Mouse (Mus musculus) cerebellum, postnatal 25 days (tissue): ENCODE measurements at regions not wholly inside any gene's neighbourhood (a gene's known extent, or its start where the extent isn't known, plus 50 kb on each side); places are given as distances from the start of the nearest gene placed in this dataset.

Experiments used
- DNase-seq, 2 experiments: peaks; one replicate each; pipeline ENCODE4 v3.0.0; 2021; ENCODE audit warnings: mixed read lengths in 2 of 2

DNA sequence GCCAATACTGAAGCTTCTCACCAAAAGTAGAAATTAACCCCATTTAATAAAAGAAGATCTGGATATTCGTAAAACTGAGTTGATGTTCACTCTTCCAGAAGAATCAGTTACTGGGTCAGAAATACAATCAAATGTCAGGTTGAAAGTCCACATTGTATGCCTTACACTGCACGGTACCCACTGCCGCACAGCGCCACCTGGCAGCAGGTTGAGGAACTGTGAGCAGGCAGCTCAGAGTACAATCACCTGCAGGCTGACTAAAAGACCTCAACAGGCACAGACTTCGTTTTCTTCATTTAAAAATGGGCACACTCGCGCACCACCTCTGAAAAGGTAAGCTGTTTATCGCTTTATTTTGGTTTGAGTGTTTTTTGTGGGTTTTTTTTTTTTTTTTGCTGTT is 341.8 kb upstream of the Mms22l start:
- peak; percentile 78 to 83 for DNase-seq

DNA sequence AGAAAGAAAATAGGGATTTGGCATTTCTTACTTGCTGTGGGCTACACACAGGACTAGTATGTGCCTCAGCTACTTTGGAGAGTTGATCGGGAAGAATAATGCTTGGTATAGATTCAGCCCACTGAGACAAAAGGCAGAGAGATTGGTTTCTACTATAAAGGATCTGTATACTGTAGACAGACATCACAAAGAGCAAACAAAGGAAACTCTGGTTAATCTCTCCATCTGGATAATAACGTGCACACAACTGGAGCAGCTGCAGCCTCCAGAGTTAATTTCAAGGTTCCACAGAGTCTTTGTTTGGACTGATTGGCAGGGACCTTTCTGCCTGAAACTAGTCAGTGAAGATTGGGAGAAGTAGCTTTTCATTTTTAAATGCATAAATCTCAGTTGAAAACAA is 322.5 kb upstream of the Mms22l start:
- no peak for DNase-seq

DNA sequence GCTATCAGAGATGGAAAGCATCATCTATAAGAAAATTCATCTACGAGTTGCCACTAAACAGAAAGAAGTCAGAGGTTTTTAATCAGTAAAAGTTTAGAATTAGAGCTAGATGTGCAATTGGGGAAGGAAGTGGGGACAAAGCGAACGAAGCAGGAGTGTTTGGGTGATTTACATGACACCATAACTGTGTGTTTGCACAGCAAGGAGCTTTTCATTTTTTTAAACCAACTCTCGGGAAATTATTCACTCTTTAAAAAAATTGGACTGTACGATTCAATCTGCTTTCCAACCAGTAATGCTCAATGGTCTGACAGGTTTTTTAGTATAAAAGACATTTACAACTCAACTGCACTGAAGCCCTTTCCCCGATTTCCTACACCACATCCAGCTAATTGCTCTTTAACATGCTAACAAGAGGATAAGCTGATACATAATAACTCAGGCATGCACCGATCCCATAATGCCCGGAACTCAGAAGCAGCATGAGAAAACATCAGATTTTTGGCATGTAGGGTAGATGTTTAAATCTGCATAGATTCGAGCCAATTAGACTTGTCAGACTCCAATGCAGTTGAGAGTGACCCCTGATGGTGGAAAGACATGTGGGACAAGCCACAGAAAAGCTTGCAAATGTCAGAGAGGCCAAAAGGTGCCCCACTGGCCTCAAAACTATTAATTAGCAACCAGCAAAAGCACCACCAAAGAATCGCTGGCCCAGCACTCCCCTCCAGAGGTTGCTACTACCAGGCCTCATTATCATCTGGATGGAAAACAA is 282.8 kb upstream of the Mms22l start:
- no peak for DNase-seq

DNA sequence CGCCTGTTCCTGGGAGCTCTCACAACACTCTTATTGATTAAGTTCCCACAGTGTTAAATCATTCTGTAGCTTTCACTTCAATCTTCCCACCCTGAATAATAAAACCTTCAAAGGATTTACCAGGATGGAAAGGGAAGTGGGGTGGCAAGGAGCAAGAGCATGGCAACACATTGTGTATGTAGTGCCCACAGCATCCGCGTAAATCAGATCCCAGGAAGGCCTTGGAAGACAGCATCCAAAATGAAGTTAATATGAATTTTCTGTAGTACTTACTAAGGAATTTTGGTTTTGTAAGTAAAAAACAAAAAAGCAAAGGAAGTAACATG is 282.3 kb upstream of the Mms22l start:
- DNase-seq, result no peak

DNA sequence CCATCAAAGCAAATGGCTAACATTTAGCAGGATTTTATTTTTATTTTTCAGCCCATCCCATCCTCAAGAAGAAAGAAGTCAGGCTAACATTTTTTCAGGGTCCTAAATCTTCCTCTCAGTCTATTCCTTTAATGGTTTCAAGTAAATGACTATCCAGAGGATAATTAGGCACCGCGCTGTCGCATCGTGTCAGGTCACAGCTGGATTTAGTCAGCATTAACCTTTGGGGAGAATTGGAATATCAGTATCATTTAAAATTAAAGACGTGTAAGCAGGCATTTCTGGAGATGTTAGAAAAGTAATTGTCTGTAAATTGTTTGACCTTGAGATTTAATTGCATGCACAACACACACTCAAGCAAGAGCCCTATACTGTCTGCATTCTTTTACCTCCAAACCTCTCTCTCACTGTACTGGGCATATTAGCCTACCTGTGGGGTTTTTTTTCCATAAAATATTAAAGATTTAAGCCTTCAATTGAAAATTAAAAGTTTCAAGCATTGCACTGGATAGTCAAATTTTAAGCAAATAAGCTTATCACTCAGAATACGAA is 277.8 kb upstream of the Mms22l start:
- DNase-seq, result no peak

DNA sequence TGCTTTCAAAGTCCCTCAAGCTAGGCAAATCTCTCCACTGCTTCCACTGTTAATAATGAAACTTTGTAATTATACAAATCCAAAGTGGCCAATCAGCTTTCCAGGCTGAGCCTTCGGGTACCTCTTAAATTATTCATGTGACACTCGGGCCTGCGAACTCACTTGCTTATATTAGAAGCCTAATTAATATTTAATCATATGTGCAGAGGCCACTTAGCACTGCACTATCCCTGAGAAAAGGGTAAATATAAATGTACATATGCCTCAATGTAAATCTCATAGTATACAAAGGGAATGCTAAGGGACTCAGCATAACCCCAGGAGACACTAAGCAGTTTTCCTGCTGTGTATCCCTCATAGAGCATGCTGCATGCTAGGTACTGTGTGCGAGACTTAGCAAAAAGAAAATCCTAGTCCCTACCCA is 277.2 kb upstream of the Mms22l start:
- DNase-seq, result no peak

DNA sequence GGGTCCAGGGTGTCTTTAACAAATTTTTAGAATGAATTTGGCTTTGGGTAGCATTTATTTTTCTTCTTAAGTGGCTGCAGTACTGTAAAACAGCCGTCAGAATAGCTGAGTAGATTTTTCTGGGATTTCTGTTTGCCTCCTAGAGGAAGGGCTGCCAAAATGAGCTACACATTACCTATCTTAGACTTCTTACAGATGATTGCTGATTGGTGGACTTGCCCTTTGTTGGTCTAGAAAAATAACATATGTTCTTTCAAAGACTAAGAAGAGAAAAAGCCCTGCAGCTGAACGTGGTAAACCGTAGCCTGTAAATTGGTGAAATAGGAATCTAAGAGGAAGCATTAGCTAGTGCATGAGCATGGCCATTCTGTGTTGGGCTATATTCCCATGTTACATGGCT is 276.7 kb upstream of the Mms22l start:
- no peak for DNase-seq

DNA sequence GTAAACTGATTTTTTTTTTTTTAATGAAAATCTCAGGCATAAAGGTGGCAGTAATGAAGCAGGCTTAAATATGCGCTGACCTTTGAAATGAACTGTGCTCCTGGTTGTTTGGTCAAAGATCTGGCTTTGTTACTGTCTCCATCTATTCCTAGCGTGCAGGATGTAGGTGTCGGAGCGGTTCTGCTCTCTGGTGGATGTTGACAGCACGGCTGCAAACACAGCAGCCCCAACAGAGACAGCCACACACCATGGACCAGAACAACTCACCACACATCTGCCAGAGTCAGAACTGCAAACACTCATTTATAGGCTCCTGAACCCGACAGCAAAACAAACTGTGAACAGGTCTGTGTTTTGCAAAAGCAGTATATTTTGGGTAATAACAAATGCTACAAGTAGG is 251.1 kb upstream of the Mms22l start:
- DNase-seq, result no peak

DNA sequence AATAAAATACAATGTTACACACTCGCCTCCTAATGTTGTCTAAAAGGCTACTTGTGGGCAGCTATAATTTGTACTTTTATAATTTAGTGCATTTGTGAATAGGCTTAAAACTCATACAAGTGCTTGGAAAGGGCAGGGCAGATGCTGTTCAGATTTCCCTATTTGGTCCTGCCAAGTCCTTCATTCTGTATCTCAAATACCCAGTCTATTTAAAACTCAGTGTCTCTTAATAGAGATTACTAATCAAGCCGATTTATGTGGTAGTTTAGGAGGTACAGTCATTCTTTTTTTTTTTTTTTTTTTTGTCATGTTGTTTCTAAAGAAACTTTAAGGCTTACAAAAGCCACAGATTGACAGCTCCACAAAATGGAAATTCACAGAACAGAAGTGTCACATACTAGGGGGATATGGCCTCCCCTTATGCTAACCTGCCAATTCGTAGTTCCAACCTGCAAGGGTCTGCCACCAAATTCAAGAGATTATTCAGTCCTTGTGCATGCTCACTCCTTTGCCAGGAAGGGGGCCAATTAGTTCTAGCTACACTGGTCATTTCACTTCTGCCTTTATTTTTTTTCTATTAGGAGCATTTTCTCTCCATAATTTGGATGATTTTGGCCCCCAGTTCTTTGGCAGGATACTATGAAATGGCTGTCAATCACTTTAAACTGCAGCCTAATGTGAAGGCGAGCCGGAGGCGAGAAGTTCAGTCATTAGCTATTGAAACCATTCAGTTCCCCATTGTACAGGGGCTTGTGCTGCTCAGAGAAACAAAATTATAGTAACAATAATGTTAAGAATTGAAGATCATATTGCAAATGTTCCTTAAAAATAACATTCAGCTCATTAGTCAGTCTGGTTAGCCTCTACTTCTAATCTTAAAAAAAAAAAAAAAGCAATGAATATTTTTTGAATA is 247.9 kb upstream of the Mms22l start:
- DNase-seq, result no peak

DNA sequence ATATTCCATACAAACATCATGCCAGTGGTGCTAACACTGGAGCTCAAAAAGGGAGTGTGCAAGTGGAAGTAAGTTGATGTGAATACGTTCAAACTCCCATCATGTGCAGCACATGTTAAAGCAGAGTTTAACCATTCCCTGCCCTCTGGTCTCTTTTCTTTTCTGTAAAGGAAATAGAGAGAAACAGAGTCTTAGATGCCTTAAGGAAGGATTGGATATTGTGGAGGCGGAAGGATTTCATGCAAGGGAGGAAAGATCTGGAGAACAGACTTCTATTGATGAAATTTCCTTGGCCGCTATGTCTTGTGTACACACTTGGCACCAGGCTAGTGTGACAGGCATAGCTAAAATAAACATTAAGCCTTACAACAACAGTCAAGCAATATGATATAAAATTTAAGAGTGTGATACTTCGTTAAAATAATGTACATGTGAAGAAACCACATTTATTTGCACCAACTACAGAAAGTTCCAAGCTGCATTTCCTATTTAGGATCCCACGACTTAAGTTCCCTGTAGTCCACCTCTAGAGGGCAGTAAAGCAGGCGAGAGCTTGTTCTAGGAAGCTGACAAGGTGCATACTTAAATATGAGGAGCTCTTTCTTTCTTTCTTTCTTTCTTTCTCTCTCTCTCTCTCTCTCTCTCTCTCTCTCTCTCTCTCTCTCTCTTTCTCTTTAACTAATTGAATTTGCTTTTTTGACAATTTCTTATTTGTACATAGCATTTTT is 246.8 kb upstream of the Mms22l start:
- DNase-seq, result peak in 1 of 2 experiments; percentile 31

DNA sequence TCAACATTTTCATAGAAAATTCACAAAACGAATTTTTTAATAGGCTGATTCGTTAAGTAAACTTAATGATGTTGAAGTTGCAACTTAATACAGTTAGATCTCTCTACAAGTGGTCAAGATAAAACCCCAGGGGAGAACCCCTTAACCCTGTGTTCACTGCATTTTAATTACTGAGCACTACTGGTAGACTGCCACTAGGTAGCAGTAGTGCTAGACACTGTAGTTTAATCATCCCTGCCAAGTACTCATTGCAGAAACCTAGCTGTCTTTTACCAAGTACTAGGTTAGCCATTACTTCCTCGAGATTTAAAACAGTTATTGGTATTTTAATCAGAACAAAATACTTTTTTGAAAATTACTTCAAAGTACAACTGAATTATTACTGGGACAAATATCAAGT is 218.1 kb upstream of the Mms22l start:
- DNase-seq, result no peak
